Mouse (Mus musculus): ENCODE results near the gene Cela3a.

Gene Cela3a

GRCm38 (mm10) chr4:137371596-137372523 lies 37.7 kb downstream of the Cela3a start:
- no peak for DNase-seq (ENCODE audit: low spot score in 2 of 2)

GRCm38 (mm10) chr4:137369954-137370750 lies 39.4 kb downstream of the Cela3a start:
- peak; percentile 56 to 71 for DNase-seq (ENCODE audit: low spot score in 2 of 2)

GRCm38 (mm10) chr4:137368198-137368597 lies 41.4 kb downstream of the Cela3a start:
- DNase-seq (ENCODE audit: low spot score in 2 of 2): no peak

- peak; percentile 55 to 60 for DNase-seq (ENCODE audit: low spot score in 2 of 2)
These were observed 42.1 kb downstream of the Cela3a start for GRCm38 (mm10) chr4:137367275-137368088.

- no peak for DNase-seq (ENCODE audit: low spot score in 2 of 2)
These were observed 43.5 kb downstream of the Cela3a start for GRCm38 (mm10) chr4:137366097-137366496.

GRCm38 (mm10) chr4:137365356-137366062 lies 44.1 kb downstream of the Cela3a start:
- DNase-seq (ENCODE audit: low spot score in 2 of 2): no peak

GRCm38 (mm10) chr4:137364826-137365225 lies 44.8 kb downstream of the Cela3a start:
- DNase-seq (ENCODE audit: low spot score in 2 of 2): no peak

GRCm38 (mm10) chr4:137360996-137361395 lies 48.6 kb downstream of the Cela3a start:
- DNase-seq (ENCODE audit: low spot score in 2 of 2): no peak

GRCm38 (mm10) chr4:137358291-137359002 lies 51.1 kb downstream of the Cela3a start:
- no peak for DNase-seq (ENCODE audit: low spot score in 2 of 2)

- DNase-seq (ENCODE audit: low spot score in 2 of 2): peak; percentile 99
These were observed 51.9 kb downstream of the Cela3a start, which contains the start of gene Cdc42 for GRCm38 (mm10) chr4:137357517-137358254. Gene Cdc42 (minus strand): TSS chr4:137357720.

GRCm38 (mm10) chr4:137356674-137357510 lies 52.7 kb downstream of the Cela3a start:
- DNase-seq (ENCODE audit: low spot score in 2 of 2): peak; percentile 64 to 67
